Mouse (Mus musculus) left cerebral cortex, postnatal 10 days (tissue): ENCODE measurements around the gene Siglec1. TPM values are rescaled to one million over a fixed set of nuclear protein-coding genes. Genes with fewer than 3 reads are reported as not detected.
"Not testable (repeated sequence)": the region's sequence is repeated elsewhere in the genome, so short reads cannot be mapped to it uniquely, and the experiment has no call there.

Experiments used
- DNase-seq, 2 experiments: peaks; one replicate each; pipeline ENCODE4 v3.0.0; 2021 to 2022; ENCODE audit warnings: low spot score in 2 of 2, mixed read lengths in 1 of 2; ENCODE audit errors: extremely low spot score in 1 of 2
- intact Hi-C: fragments of 180-260 bp; cut with DNase I; formaldehyde crosslinking; loops from one replicate; pipeline ENCODE4 v1.15.1; 2025
- microRNA-seq: library from miRNA; unstranded; fragments of <30 nt; microRNA quantifications from one replicate; pipeline ENCODE4 v1.2.0, GENCODE M21; 2022
- total RNA-seq, 2 experiments: library from RNA; stranded (reverse); gene quantifications; 2 replicates each; pipeline ENCODE4 v1.2.3; 2021

Gene Siglec1
- total RNA-seq, 2 experiments from 2014 or later, result 0.39 to 0.57 TPM

DNA sequence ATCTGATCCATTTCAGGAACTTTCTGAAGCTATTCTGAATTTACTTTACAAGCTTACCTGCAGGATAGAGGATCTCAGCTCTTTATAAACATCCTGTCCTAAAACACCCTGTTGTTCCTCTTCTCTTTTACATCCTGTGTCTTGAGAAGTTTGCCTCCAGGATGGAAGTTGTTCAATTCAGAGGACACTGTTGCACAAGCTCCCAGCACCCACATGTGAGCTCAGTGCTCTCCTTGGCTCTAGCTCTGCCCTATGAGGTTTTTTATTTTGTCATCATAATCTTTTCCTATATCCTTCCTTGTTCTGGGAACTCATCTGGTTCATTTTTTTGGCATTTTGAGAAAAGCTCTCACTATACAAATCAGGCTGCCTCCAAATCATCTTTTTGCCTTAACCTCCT lies 49.8 kb downstream of the Siglec1 start:
- DNase-seq, result no peak
- intact Hi-C loops, result no loop called here

DNA sequence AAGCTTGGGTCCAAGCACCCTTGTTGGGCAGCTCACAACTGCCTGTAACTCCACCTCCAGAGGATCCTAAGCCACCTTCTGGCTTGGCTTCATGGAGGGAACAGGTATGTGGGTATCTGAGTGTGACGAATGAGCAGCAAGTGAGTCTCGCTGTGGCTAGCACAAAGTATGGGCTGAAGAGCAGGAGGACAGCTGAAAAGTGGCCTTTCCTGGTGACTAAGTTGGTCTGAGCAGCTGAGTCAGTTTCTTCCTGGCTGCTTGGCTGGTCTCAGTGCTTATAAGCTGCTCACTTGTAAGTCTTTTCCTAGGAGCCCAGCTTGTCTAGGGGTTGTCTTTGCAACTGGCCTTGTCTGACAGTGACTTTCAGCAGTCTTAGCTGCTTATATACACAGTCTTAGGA lies 50.2 kb downstream of the Siglec1 start:
- no peak for DNase-seq
- intact Hi-C loops, result no loop called here

GRCm38 (mm10) chr2:131031406-131031805 lies 55.2 kb downstream of the Siglec1 start:
- intact Hi-C loops, DNase-seq: not testable (repeated sequence)

GRCm38 (mm10) chr2:131030998-131031397 lies 55.6 kb downstream of the Siglec1 start:
- DNase-seq, result no peak
- intact Hi-C loops, result no loop called here

GRCm38 (mm10) chr2:131030561-131030960 lies 56.0 kb downstream of the Siglec1 start:
- no peak for DNase-seq
- intact Hi-C loops, result no loop called here

- no peak for DNase-seq
- intact Hi-C loops, result no loop called here
Observed at GRCm38 (mm10) chr2:131029065-131029935, 57.3 kb downstream of the Siglec1 start.

- intact Hi-C loops, result no loop called here
Observed at GRCm38 (mm10) chr2:131026941-131027340, 59.6 kb downstream of the Siglec1 start.

GRCm38 (mm10) chr2:131025230-131025629 lies 61.3 kb downstream of the Siglec1 start:
- no peak for DNase-seq
- intact Hi-C loops, result no loop called here

More at GRCm38 (mm10) chr2:131026941-131027340, 59.6 kb downstream of the Siglec1 start:
- DNase-seq, result no peak

Small RNAs within 50 kb of the gene (microRNA-seq; reads per million reads assigned to microRNA genes)
- gene Mir6973b, result 0.86 reads per million

Other genes with a start within 250 kb of the Siglec1 start
- 10 to 100 TPM; 71.8 to 77.5 TPM for gene 4930402H24Rik, start 180.4 kb downstream of the Siglec1 start, total RNA-seq
- gene Atrn, start 180.3 kb downstream of the Siglec1 start, total RNA-seq, result 100 to 1,000 TPM; 117 to 120 TPM
- gene Gfra4, start 43.7 kb downstream of the Siglec1 start, total RNA-seq, result 10 to 100 TPM; 36.0 to 37.5 TPM
- gene Adam33, start 23.0 kb downstream of the Siglec1 start, total RNA-seq, result 1 to 10 TPM; 1.5 to 1.6 TPM
- gene Hspa12b, start 40.5 kb upstream of the Siglec1 start, total RNA-seq, result 10 to 100 TPM in 1 of 2 experiments, 1 to 10 TPM in 1; 9.8 to 11.0 TPM
- gene Gm11037, start 46.7 kb upstream of the Siglec1 start, total RNA-seq, result not detected
- 10 to 100 TPM; 69.3 to 74.2 TPM for gene 1700037H04Rik, start 73.3 kb upstream of the Siglec1 start, total RNA-seq
- gene Cenpb, start 93.3 kb upstream of the Siglec1 start, total RNA-seq, result 10 to 100 TPM; 93.6 to 97.1 TPM
- gene Cdc25b, start 100.2 kb upstream of the Siglec1 start, total RNA-seq, result 10 to 100 TPM; 17.0 to 17.2 TPM
- gene Spef1, start 100.5 kb upstream of the Siglec1 start, total RNA-seq, result 10 to 100 TPM; 17.4 to 18.6 TPM
- gene Ap5s1, start 120.3 kb upstream of the Siglec1 start, total RNA-seq, result 10 to 100 TPM; 21.2 to 23.6 TPM
- gene Mavs, start 147.3 kb upstream of the Siglec1 start, total RNA-seq, result 1 to 10 TPM; 4.4 to 4.9 TPM
- 10 to 100 TPM; 51.9 to 57.1 TPM for gene Pank2, start 175.7 kb upstream of the Siglec1 start, total RNA-seq